Mouse (Mus musculus) C2C12 (cell line): ENCODE data around the gene Gale. TPM values are rescaled to one million over a fixed set of nuclear protein-coding genes. Genes with fewer than 3 reads are reported as not detected.
A peak's percentile ranks its signal among the peaks of the same experiment; 100 is the strongest.

ENCODE experiments used
- H3K27me3 ChIP-seq: one replicate; pipeline ENCODE4 v1.6.1; 2011; ENCODE audit not compliant: control insufficient read depth, insufficient read depth, insufficient read length
- H3K36me3 ChIP-seq: one replicate; pipeline ENCODE4 v1.6.1; 2011; ENCODE audit not compliant: control insufficient read depth, insufficient read depth
- H3K4me3 ChIP-seq: one replicate; pipeline ENCODE4 v1.5.1; 2011; ENCODE audit warnings: mild to moderate bottlenecking, control low read depth; ENCODE audit not compliant: poor library complexity, insufficient read depth, severe bottlenecking
- H3K79me2 ChIP-seq: one replicate; pipeline ENCODE4 v1.6.1; 2011; ENCODE audit not compliant: control insufficient read depth, insufficient read depth
- H3K79me3 ChIP-seq: one replicate; pipeline ENCODE4 v1.6.1; 2011; ENCODE audit warnings: low read depth, control low read depth
- H3ac ChIP-seq: one replicate; pipeline ENCODE3; 2011; ENCODE audit warnings: low read depth; ENCODE audit not compliant: control insufficient read depth, insufficient read length
- CEBPB ChIP-seq: IDR thresholded peaks from one replicate; pipeline ENCODE4 v1.6.1; 2011; ENCODE audit warnings: low read depth, mild to moderate bottlenecking, control low read depth, moderate library complexity
- CTCF ChIP-seq: IDR thresholded peaks from one replicate; pipeline ENCODE4 v1.5.1; 2011; ENCODE audit not compliant: control insufficient read depth, insufficient read depth, insufficient read length
- FOSL1 ChIP-seq: IDR thresholded peaks from one replicate; pipeline ENCODE4 v1.8.0; 2011; ENCODE audit warnings: mild to moderate bottlenecking, low read length; ENCODE audit not compliant: poor library complexity, insufficient read depth, severe bottlenecking
- MAX ChIP-seq: IDR thresholded peaks from one replicate; pipeline ENCODE4 v1.6.1; 2011; ENCODE audit warnings: mild to moderate bottlenecking, control low read depth
- MYOD1 ChIP-seq: IDR thresholded peaks from one replicate; pipeline ENCODE4 v1.6.1; 2011; ENCODE audit warnings: low read depth; ENCODE audit not compliant: control insufficient read depth, insufficient read length
- MYOG ChIP-seq: IDR thresholded peaks from one replicate; pipeline ENCODE4 v1.6.1; 2011; ENCODE audit not compliant: control insufficient read depth, insufficient read length; ENCODE audit errors: extremely low read depth
- USF1 ChIP-seq: IDR thresholded peaks from one replicate; pipeline ENCODE4 v1.6.1; 2011; ENCODE audit warnings: low read depth, mild to moderate bottlenecking, control low read depth, moderate library complexity
- polyA plus RNA-seq: library from polyadenylated mRNA; unstranded; fragments of >200 nt; fragmentation: generic; extraction: Trizol; gene quantifications from one replicate; pipeline ENCODE4 v1.2.1, GENCODE M21; 2012; ENCODE audit warnings: missing spikeins

The Gale gene
- polyA plus RNA-seq, 1 experiment = 50.7 TPM

DNA sequence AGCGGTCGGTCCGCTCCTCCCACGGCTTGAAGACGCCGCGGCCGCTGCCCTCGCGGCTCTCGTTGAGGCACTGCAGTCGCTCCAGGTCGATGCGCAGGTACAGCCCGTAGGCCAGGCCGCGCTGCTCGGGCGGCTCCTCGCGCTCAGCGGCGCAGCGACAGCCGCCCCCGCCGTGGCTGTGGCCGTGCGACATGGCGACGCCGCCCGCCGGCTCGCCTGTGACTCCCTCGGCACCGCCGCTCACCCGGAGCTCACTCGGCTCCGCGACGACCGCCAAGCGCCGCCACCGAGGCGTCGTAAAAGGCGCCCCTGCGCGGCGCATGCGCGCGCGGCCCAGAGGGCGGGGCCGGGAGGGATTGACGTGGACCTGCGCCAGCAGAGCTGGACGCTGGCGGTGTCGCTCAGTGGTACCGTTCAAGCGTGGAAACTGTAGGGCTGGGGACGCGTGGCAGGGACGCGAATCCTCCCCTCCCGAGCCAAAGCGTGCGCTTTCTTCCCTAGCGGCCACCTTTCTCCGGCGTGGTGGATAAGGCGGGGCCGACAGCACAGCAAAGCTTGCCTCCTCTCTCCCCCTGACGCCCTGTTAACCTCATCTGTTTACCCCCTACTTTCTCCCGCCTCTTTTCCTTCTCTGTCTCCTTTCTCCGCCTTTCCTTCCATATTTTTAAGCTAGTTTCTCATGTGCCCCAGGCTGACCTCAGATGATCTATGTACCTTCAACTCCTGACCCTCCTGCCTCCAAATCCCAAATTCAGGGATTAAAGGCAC, 23.6 kb downstream of the Gale start, which contains the start of gene Pithd1:
Gene Pithd1 (minus strand): TSS at position 322 of the 768 bp plus-strand sequence.
- H3K79me3 ChIP-seq = peaks cover 13% of the 10 kb centered on the region
- H3K27me3 ChIP-seq = no peaks in the 10 kb centered on the region
- H3K36me3 ChIP-seq = peaks cover 21% of the 10 kb centered on the region
- peak within 1 kb of the TSS; percentile 94 for H3ac ChIP-seq
- TF ChIP-seq MAX (no peak), CEBPB (no peak), FOSL1 (no peak), MYOD1 (no peak), USF1 (no peak), CTCF (no peak)
- peak within 1 kb of the TSS; percentile 76 for H3K4me3 ChIP-seq
- peaks cover 20% of the 10 kb centered on the region for H3K79me2 ChIP-seq

DNA sequence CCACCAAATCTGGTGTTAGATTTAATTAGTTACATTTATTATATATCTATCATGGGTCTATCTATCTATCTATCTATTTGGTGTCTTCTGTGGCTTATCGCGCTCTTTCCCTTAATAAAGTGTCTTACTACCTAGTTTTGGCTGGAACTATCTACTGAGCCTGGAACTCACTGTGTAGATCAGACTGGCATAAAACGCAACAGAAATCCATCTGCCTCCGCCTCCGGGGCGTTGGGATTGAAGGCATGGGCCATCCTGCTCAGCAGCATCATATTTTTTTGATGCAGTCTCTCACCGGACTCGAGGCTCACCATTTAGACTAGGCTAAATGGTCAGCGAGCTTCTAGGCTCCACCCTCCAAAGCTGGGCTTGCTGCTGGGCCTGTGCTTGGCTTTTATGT, 24.2 kb downstream of the Gale start:
- peaks cover 20% of the 10 kb centered on the region for H3K79me2 ChIP-seq
- peak overlapping the region; percentile 24 for H3ac ChIP-seq
- H3K79me3 ChIP-seq = peaks cover 13% of the 10 kb centered on the region
- H3K4me3 ChIP-seq = no peak overlapping the region
- TF ChIP-seq FOSL1 (no peak), USF1 (no peak), MYOG (no peak), CEBPB (no peak), MYOD1 (no peak), CTCF (no peak), MAX (no peak)
- H3K27me3 ChIP-seq = no peaks in the 10 kb centered on the region
- peaks cover 21% of the 10 kb centered on the region for H3K36me3 ChIP-seq

DNA sequence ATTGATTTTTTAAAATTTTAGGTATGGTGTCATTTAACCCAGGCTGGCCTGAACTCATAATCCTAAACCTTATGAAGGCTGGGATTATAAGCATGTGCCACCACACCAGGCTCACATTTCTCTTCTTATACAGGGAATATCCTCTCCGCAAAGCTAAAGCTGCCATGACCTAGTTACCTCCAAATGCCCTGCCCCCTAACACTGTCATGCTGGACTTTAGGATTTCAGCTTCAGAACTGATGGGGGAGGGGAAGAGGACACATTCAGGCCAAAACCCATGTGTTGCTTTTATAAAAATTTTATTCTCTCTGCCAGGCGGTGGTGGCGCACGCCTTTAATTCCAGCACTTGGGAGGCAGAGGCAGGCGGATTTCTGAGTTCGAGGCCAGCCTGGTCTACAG, 30.4 kb downstream of the Gale start:
- TF ChIP-seq CEBPB (no peak), MYOD1 (no peak), FOSL1 (no peak), MAX (no peak), MYOG (no peak), CTCF (no peak), USF1 (no peak)
- no peaks in the 10 kb centered on the region for H3K79me3 ChIP-seq
- no peaks in the 10 kb centered on the region for H3K79me2 ChIP-seq
- H3K4me3 ChIP-seq = no peak overlapping the region
- H3K27me3 ChIP-seq = no peaks in the 10 kb centered on the region
- H3K36me3 ChIP-seq = no peaks in the 10 kb centered on the region
- H3ac ChIP-seq = no peak overlapping the region

DNA sequence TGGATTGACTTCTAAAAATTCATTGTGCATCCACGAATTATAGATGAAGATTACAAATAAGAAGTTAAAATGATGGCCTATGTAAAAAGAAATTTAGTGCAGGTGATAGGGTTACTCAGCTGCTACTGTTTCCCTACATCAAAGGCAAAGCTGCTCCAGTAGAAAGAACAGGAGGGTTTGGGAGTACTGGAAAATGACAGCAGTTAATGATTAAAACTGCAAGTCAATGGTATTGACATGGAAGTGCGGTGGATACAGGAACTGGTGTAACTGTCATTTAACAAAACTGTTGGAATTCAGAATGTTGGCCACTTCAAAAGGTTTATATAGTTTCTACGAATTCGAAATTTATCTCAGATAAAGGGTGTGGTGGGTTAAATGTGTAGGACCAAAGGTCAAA, 31.6 kb downstream of the Gale start:
- H3K79me3 ChIP-seq = no peaks in the 10 kb centered on the region
- H3K4me3 ChIP-seq = no peak overlapping the region
- H3K27me3 ChIP-seq = no peaks in the 10 kb centered on the region
- no peaks in the 10 kb centered on the region for H3K79me2 ChIP-seq
- H3K36me3 ChIP-seq = no peaks in the 10 kb centered on the region
- no peak overlapping the region for H3ac ChIP-seq
- TF ChIP-seq CEBPB (no peak), MYOG (no peak), MYOD1 (no peak), FOSL1 (no peak), CTCF (no peak)

DNA sequence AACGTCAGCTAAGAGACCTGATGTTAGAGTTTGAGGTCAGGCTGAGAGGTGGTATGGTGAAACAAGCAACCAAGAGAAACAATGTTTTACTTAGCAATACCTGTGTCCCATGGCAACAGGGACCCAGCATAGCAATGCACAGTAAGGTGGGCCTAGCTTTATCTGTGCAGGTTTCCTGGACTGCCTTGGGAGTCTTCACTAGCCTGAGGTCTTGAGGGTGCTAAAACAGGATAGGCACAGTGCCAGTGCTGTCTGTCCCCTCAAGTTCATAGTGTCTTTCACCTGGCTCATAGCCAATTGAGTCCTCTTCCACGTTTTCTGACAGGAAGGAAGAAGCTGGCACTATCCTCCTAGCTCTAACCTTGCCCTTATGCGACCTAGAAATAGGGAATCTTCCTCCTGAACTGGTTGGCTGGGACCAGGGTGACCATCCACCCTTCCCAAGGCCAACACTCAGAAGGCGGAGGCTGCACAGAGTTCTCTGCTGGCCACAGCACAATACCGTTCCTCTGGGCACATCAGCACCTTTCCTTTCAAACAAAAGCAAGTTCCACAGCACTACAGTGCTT, 40.7 kb downstream of the Gale start:
- TF ChIP-seq USF1 = no peak
- no peak for TF ChIP-seq CTCF
- no peak for TF ChIP-seq MYOD1
- no peak for TF ChIP-seq MAX
- TF ChIP-seq FOSL1 = no peak
- no peak for TF ChIP-seq MYOG
- TF ChIP-seq CEBPB = no peak
- Histone ChIP-seq H3K36me3 (peaks cover 64% of the 10 kb centered on the region), H3ac (no peak overlapping the region)

DNA sequence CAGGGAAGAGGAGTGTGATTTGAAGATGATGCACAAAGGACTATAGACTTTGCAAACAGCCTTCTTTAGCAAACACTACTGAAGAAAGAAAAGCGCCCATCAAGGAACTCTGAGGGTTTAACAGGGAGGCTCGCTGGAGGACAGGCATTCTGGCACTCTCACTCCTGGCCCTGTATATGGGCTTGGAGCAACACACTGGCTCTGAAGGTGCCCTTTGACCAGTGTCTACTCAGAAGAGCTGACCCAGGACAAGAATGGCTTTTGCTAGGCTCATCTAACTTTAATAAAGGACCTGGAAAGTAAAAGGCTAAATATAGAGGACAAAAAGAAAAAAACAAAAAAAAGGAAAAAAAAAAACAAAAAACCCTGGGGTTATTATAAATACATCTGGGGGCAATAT, 41.4 kb downstream of the Gale start:
- H3K36me3 ChIP-seq = peaks cover 70% of the 10 kb centered on the region
- H3K79me3 ChIP-seq = no peaks in the 10 kb centered on the region
- no peak overlapping the region for H3K4me3 ChIP-seq
- no peak overlapping the region for H3ac ChIP-seq
- H3K27me3 ChIP-seq = no peaks in the 10 kb centered on the region
- H3K79me2 ChIP-seq = no peaks in the 10 kb centered on the region
- no peak for TF ChIP-seq FOSL1
- TF ChIP-seq CEBPB = no peak
- no peak for TF ChIP-seq MYOD1
- no peak for TF ChIP-seq MYOG

More for the DNA sequence above, 40.7 kb downstream of the Gale start:
- H3K79me3 ChIP-seq = no peaks in the 10 kb centered on the region
- no peaks in the 10 kb centered on the region for H3K27me3 ChIP-seq
- no peak overlapping the region for H3K4me3 ChIP-seq
- H3K79me2 ChIP-seq = no peaks in the 10 kb centered on the region
